Mouse (Mus musculus): ENCODE data around the gene Ssx2ip. TPM values are rescaled to one million over a fixed set of nuclear protein-coding genes. Genes with fewer than 3 reads are reported as not detected.

Ssx2ip gene
- polyA plus RNA-seq, 1 experiment from 2014 or later: 16.7 TPM

DNA sequence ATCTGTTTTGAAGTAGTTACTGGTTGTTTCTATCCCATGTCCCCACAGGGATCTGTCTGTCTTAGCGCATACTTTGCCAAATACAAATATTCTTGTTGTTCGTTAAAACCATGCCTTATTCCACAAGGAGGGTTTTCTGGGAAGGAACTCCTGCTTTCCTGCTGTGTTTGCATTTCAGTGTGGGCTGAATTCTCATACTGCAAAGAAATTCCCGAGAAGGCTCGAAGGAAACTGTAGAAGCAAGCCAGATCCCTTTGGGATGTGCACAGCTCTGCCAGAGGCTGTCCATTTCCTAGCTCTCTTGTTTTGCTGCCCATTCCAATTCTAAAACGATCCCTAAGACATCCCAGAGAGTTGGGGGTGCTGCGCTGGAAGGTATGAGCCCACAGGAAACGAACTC is 36.0 kb downstream of the Ssx2ip start:
- H3K4me3 ChIP-seq (replicated peaks): no peak overlapping the region
- H3K9ac ChIP-seq (replicated peaks): no peak overlapping the region
- no peak overlapping the region for H3K4me2 ChIP-seq
- H3K27me3 ChIP-seq (replicated peaks): no peaks in the 10 kb centered on the region
- no peaks in the 10 kb centered on the region for H3K9me3 ChIP-seq (replicated peaks)
- 89% methylated on average over 7 of the region's 7 CpGs for WGBS
- H3K4me1 ChIP-seq: no peaks in the 10 kb centered on the region
- H3K27ac ChIP-seq (replicated peaks): no peak overlapping the region
- peaks cover 38% of the 10 kb centered on the region for H3K36me3 ChIP-seq
- no peak for ATAC-seq (ENCODE audit: low FRiP score)

- no peak overlapping the region for H3K4me2 ChIP-seq
- H3K9me3 ChIP-seq (replicated peaks): no peaks in the 10 kb centered on the region
- H3K4me3 ChIP-seq (replicated peaks): no peak overlapping the region
- H3K4me1 ChIP-seq: no peaks in the 10 kb centered on the region
- WGBS: 96% methylated on average over 7 of the region's 7 CpGs
- no peak overlapping the region for H3K9ac ChIP-seq (replicated peaks)
- H3K27ac ChIP-seq (replicated peaks): no peak overlapping the region
- no peaks in the 10 kb centered on the region for H3K27me3 ChIP-seq (replicated peaks)
- peaks cover 18% of the 10 kb centered on the region; the same call in 1 of the 2 replicates for H3K36me3 ChIP-seq
- ATAC-seq (ENCODE audit: low FRiP score): no peak
These were observed 38.0 kb downstream of the Ssx2ip start for GRCm38 (mm10) chr3:146442484-146442883.

GRCm38 (mm10) chr3:146442936-146443335 is 38.5 kb downstream of the Ssx2ip start:
- no peak overlapping the region for H3K4me3 ChIP-seq (replicated peaks)
- H3K9me3 ChIP-seq (replicated peaks): no peaks in the 10 kb centered on the region
- 93% methylated on average over 8 of the region's 8 CpGs for WGBS
- no peak overlapping the region for H3K4me2 ChIP-seq
- no peak for ATAC-seq (ENCODE audit: low FRiP score)
- H3K4me1 ChIP-seq: no peaks in the 10 kb centered on the region
- H3K27ac ChIP-seq (replicated peaks): no peak overlapping the region
- peaks cover 16% of the 10 kb centered on the region; the same call in 1 of the 2 replicates for H3K36me3 ChIP-seq
- no peak overlapping the region for H3K9ac ChIP-seq (replicated peaks)
- no peaks in the 10 kb centered on the region for H3K27me3 ChIP-seq (replicated peaks)

- Histone ChIP-seq H3K27me3 (replicated peaks) (no peaks in the 10 kb centered on the region), H3K4me3 (replicated peaks) (no peak overlapping the region), H3K36me3 (peaks cover 12% of the 10 kb centered on the region; the same call in 1 of the 2 replicates), H3K4me1 (0 out of 2 replicates have a peak, but pooled peaks cover under 1% of the 10 kb centered on the region), H3K9me3 (replicated peaks) (no peaks in the 10 kb centered on the region), H3K9ac (replicated peaks) (no peak overlapping the region), H3K27ac (replicated peaks) (no peak overlapping the region), H3K4me2 (no peak overlapping the region)
- 88% methylated on average over 7 of the region's 7 CpGs for WGBS
- ATAC-seq (ENCODE audit: low FRiP score): no peak
These were observed 38.9 kb downstream of the Ssx2ip start for GRCm38 (mm10) chr3:146443380-146443779.

GRCm38 (mm10) chr3:146444880-146445279 is 40.4 kb downstream of the Ssx2ip start:
- no peak overlapping the region for H3K27ac ChIP-seq (replicated peaks)
- no peaks in the 10 kb centered on the region; the same call in 1 of the 2 replicates for H3K27me3 ChIP-seq (replicated peaks)
- H3K4me2 ChIP-seq: no peak overlapping the region
- no peak overlapping the region for H3K9ac ChIP-seq (replicated peaks)
- no peak for ATAC-seq (ENCODE audit: low FRiP score)
- H3K4me1 ChIP-seq: peaks cover 11% of the 10 kb centered on the region
- H3K4me3 ChIP-seq (replicated peaks): no peak overlapping the region
- peaks cover 7% of the 10 kb centered on the region; the same call in 1 of the 2 replicates for H3K36me3 ChIP-seq
- 95% methylated on average over 7 of the region's 7 CpGs for WGBS
- H3K9me3 ChIP-seq (replicated peaks): no peaks in the 10 kb centered on the region

DNA sequence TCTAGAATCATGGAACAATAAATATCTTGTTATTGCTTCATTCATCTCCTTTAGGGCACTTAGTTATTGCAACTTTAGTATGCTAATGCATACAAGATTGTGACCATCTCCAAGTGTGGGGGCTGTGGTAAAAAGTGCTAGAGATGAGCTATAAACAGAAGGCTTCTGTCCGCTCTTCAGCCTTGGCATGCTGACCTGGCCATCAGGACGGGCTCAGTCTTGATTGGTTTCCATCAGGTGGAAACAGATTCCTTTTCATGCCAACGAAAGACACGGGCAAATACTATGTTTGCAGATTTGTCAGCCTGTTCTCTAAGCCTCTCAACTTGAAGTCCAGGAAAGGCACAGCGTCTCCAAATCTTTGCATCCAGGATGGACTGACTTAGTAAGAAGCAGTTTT is 42.7 kb downstream of the Ssx2ip start:
- H3K9me3 ChIP-seq (replicated peaks): no peaks in the 10 kb centered on the region
- H3K27ac ChIP-seq (replicated peaks): no peak overlapping the region
- no peak overlapping the region for H3K9ac ChIP-seq (replicated peaks)
- no peak for ATAC-seq (ENCODE audit: low FRiP score)
- WGBS: 89% methylated on average over 5 of the region's 5 CpGs
- H3K4me1 ChIP-seq: peaks cover 21% of the 10 kb centered on the region
- no peak overlapping the region for H3K4me3 ChIP-seq (replicated peaks)
- no peaks in the 10 kb centered on the region; the same call in 1 of the 2 replicates for H3K27me3 ChIP-seq (replicated peaks)
- H3K4me2 ChIP-seq: no peak overlapping the region
- H3K36me3 ChIP-seq: no peaks in the 10 kb centered on the region; the same call in 1 of the 2 replicates

DNA sequence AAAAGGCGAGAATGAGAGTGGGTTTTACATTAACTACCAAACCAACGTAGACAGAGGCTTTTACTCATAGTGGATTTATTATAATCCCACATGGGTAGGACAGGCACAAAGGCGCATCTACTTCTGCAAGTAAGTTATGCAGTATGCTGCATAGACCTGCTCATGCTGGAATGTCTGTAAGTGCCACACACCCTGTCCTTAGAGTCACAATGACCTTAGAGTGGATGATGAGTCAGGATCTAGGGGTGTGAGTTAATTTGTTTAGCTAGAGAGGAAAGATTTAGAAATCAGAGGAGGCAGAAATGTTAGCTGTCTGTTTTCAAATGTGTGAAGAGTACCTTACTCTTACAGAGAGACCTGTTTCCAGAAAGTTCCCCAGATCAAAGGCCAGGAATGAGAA is 43.2 kb downstream of the Ssx2ip start:
- WGBS: 88% methylated on average over 3 of the region's 3 CpGs
- Histone ChIP-seq H3K4me2 (no peak overlapping the region), H3K9me3 (replicated peaks) (no peaks in the 10 kb centered on the region), H3K27ac (replicated peaks) (no peak overlapping the region), H3K9ac (replicated peaks) (no peak overlapping the region), H3K36me3 (no peaks in the 10 kb centered on the region; the same call in 1 of the 2 replicates), H3K4me3 (replicated peaks) (no peak overlapping the region), H3K27me3 (replicated peaks) (no peaks in the 10 kb centered on the region; the same call in 1 of the 2 replicates), H3K4me1 (peaks cover 21% of the 10 kb centered on the region)
- no peak for ATAC-seq (ENCODE audit: low FRiP score)

DNA sequence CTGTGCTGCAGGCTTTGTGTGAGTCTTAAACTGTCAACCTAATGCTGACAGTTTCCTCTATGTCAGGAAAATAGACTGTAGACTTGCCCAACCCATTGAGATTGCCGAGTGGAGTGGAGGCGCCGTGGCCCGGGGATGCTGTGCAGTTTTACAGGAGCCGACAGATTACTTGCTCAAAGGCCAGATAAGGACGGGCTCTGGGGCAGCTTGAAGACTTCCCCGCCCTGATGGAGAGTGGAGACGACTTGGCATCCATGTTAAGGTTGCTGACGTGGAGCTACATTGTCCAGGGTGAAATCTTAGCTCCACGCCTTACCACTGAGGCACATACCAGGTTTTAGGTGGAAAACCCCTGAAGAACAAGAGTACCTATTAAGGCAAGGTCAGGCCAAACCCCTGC is 43.9 kb downstream of the Ssx2ip start:
- no peaks in the 10 kb centered on the region; the same call in 1 of the 2 replicates for H3K36me3 ChIP-seq
- H3K27me3 ChIP-seq (replicated peaks): no peaks in the 10 kb centered on the region; the same call in 1 of the 2 replicates
- peaks cover 21% of the 10 kb centered on the region for H3K4me1 ChIP-seq
- ATAC-seq (ENCODE audit: low FRiP score): no peak
- no peak overlapping the region for H3K9ac ChIP-seq (replicated peaks)
- no peak overlapping the region for H3K27ac ChIP-seq (replicated peaks)
- no peaks in the 10 kb centered on the region for H3K9me3 ChIP-seq (replicated peaks)
- 93% methylated on average over 10 of the region's 10 CpGs for WGBS
- no peak overlapping the region for H3K4me3 ChIP-seq (replicated peaks)
- no peak overlapping the region for H3K4me2 ChIP-seq

DNA sequence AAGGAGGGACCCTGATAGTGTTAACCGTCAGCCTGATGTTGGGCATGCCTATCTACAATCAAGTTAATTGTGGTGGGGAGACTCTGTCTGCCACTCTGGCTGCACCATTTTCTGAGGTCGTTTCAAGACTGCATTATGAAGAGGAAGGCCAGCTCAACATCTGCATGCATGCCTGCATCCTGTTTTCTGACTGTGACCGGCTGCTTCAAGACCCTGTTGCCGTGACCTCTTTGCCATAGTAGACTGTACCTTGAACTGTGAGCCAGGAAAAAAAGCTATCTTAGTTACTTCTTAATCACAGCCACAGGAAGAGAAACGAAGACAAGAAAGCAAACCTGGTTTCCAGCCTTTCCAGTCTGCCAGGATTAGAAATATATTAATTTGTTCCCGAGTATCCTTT is 44.5 kb downstream of the Ssx2ip start:
- ATAC-seq (ENCODE audit: low FRiP score): no peak
- Histone ChIP-seq H3K9me3 (replicated peaks) (no peaks in the 10 kb centered on the region), H3K27ac (replicated peaks) (0 out of 2 replicates have a peak overlapping the region, but pooled peaks have one; percentile 13), H3K36me3 (no peaks in the 10 kb centered on the region), H3K4me1 (peaks cover 21% of the 10 kb centered on the region), H3K27me3 (replicated peaks) (no peaks in the 10 kb centered on the region; the same call in 1 of the 2 replicates), H3K9ac (replicated peaks) (no peak overlapping the region), H3K4me3 (replicated peaks) (no peak overlapping the region), H3K4me2 (no peak overlapping the region)
- 62% methylated on average over 6 of the region's 6 CpGs for WGBS

GRCm38 (mm10) chr3:146449745-146450250 is 45.4 kb downstream of the Ssx2ip start, which contains the start of gene Ctbs:
Gene Ctbs (plus strand): TSS chr3:146449795.
- H3K27me3 ChIP-seq (replicated peaks): no peaks in the 10 kb centered on the region; the same call in 1 of the 2 replicates
- peak within 1 kb of the TSS; percentile 74 for H3K4me2 ChIP-seq
- no peaks in the 10 kb centered on the region for H3K36me3 ChIP-seq
- H3K4me1 ChIP-seq: peaks cover 21% of the 10 kb centered on the region
- 47% methylated on average over 9 of the region's 9 CpGs for WGBS
- ATAC-seq (ENCODE audit: low FRiP score): peak; percentile 52
- no peaks in the 10 kb centered on the region for H3K9me3 ChIP-seq (replicated peaks)
- H3K9ac ChIP-seq (replicated peaks): peak within 1 kb of the TSS; percentile 66
- H3K4me3 ChIP-seq (replicated peaks): peak within 1 kb of the TSS; percentile 57
- peak within 1 kb of the TSS; percentile 80 for H3K27ac ChIP-seq (replicated peaks)

- peak overlapping the region; percentile 80 for H3K27ac ChIP-seq (replicated peaks)
- peak overlapping the region; percentile 66 for H3K9ac ChIP-seq (replicated peaks)
- no peaks in the 10 kb centered on the region for H3K36me3 ChIP-seq
- peaks cover 21% of the 10 kb centered on the region for H3K4me1 ChIP-seq
- H3K4me3 ChIP-seq (replicated peaks): peak overlapping the region; percentile 57
- WGBS: under 1% methylated on average over 29 of the region's 29 CpGs
- H3K27me3 ChIP-seq (replicated peaks): no peaks in the 10 kb centered on the region; the same call in 1 of the 2 replicates
- peak overlapping the region; percentile 74 for H3K4me2 ChIP-seq
- peak; percentile 98 for ATAC-seq (ENCODE audit: low FRiP score)
- H3K9me3 ChIP-seq (replicated peaks): no peaks in the 10 kb centered on the region
These were observed 46.0 kb downstream of the Ssx2ip start for GRCm38 (mm10) chr3:146450371-146450841.

- H3K4me2 ChIP-seq: peak overlapping the region; percentile 74; the same call in 1 of the 2 replicates
- 81% methylated on average over 5 of the region's 5 CpGs for WGBS
- no peak overlapping the region for H3K27ac ChIP-seq (replicated peaks)
- H3K36me3 ChIP-seq: no peaks in the 10 kb centered on the region
- H3K27me3 ChIP-seq (replicated peaks): no peaks in the 10 kb centered on the region; the same call in 1 of the 2 replicates
- no peak for ATAC-seq (ENCODE audit: low FRiP score)
- H3K4me3 ChIP-seq (replicated peaks): no peak overlapping the region
- H3K9me3 ChIP-seq (replicated peaks): no peaks in the 10 kb centered on the region
- peaks cover 21% of the 10 kb centered on the region for H3K4me1 ChIP-seq
- H3K9ac ChIP-seq (replicated peaks): no peak overlapping the region
These were observed 46.9 kb downstream of the Ssx2ip start for GRCm38 (mm10) chr3:146451375-146451774.

All from neural tube, embryonic 15.5 days (tissue).